Mouse (Mus musculus) neural tube, embryonic 14.5 days (tissue): ENCODE measurements around the gene Palm2. TPM values are rescaled to one million over a fixed set of nuclear protein-coding genes. Genes with fewer than 3 reads are reported as not detected.

Experiments
- ATAC-seq: fragments of 200-750 bp; cut with Nextera tagmentation; 2 replicates; pipeline ENCODE4 v1.8.0; 2017; ENCODE audit warnings: low read depth, mild to moderate bottlenecking, moderate TSS enrichment, moderate library complexity
- H3K27ac ChIP-seq: fragments of 300-500 bp; sonication (generic); 2 replicates; pipeline ENCODE4 v1.5.1; 2014; ENCODE audit warnings: low read depth, mild to moderate bottlenecking, control low read depth, low read length, moderate library complexity, mixed read lengths
- H3K27me3 ChIP-seq: fragments of 300-500 bp; sonication (generic); 2 replicates; pipeline ENCODE4 v1.6.1; 2014; ENCODE audit warnings: low read length; ENCODE audit not compliant: control insufficient read depth, insufficient read depth
- H3K36me3 ChIP-seq: fragments of 300-500 bp; sonication (generic); 2 replicates; pipeline ENCODE4 v1.6.1; 2014; ENCODE audit warnings: low read length, mixed read lengths; ENCODE audit not compliant: control insufficient read depth, insufficient read depth
- H3K4me1 ChIP-seq: fragments of 300-500 bp; sonication (generic); 2 replicates; pipeline ENCODE4 v1.6.1; 2014; ENCODE audit warnings: low read length; ENCODE audit not compliant: control insufficient read depth, insufficient read depth
- H3K4me2 ChIP-seq: fragments of 300-500 bp; sonication (generic); 2 replicates; pipeline ENCODE4 v1.6.1; 2014; ENCODE audit warnings: mild to moderate bottlenecking, low read depth, low read length, control low read depth
- H3K4me3 ChIP-seq: fragments of 300-500 bp; sonication (generic); 2 replicates; pipeline ENCODE4 v1.5.1; 2014; ENCODE audit warnings: low read depth, low read length, control low read depth, mixed read lengths
- H3K9ac ChIP-seq: fragments of 300-500 bp; sonication (generic); replicated peaks from 2 replicates; pipeline ENCODE4 v1.6.1; 2014; ENCODE audit warnings: low read depth, mild to moderate bottlenecking, control low read depth, low read length, mixed read lengths
- H3K9me3 ChIP-seq: fragments of 300-500 bp; sonication (generic); 2 replicates; pipeline ENCODE4 v1.6.1; 2016; ENCODE audit warnings: low read length; ENCODE audit not compliant: control insufficient read depth
- WGBS: fragments of 180-500 bp; shearing (Covaris S2); extraction: QIAGEN DNeasy Blood & Tissue Kit; methylation state at CpG from one replicate; pipeline ENCODE4 v1.1.7; 2014; 5-methylcytosine and 5-hydroxymethylcytosine counted together
- polyA plus RNA-seq: library from polyadenylated mRNA; unstranded; fragments of >200 nt; fragmentation: Nextera tagmentation; extraction: Ambion mirVana; gene quantifications from 2 replicates; pipeline ENCODE4 v1.2.1, GENCODE M21; 2014

The Palm2 gene
- polyA plus RNA-seq, 1 experiment from 2014 or later, result 18.3 TPM

DNA sequence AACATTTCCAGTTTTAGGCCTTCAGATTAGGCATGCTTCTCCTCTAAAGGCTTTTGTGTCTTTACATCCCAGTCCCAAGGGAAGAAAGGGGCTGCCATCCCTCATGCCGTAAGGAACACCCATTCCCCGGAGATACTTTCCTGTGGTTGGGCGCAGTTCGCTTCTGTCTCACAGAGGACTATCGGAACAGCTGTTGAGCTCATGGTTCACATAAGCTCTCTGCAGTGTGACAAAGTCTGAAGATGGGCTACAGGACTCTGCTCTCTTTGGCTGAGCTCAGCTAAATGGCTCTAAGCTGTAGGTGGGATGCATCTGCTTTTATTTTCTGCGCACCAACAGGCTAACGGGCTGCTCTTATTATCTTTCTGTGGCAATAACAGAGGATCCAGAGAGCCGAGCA lies 217.5 kb downstream of the Palm2 start:
- no peak for ATAC-seq

DNA sequence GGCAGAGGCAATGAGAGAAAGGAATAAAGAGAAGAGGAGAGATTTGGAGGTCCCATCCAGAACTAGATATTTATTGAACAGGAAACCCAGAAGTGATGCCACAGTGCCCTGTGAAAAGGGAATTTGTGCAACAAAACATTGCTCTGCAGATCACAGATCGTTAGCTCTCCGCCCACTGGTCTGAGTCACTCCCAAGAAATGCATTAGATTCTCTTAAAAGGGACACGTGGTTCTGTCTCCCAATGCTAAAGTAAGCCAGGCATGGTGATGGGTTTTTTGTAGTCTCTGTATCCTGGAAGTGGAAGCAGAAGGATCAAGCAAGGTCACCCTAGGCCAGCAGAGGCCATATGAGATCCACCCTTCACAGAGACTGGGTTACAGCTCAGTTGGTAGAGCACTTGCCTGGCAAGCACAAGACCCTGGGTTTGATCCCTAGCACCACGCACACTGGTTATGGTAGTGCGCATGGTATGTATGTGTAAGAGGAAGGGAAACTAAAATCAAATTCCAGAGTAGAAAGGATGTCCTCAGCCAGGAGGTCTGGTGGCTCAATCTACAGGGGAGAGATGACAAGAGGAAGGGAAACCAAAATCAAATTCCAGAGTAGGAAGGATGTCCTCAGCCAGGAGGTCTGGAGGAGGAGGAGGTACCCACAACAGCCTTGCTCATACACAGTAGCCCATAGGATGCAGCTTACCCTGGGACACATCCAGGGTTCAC lies 218.3 kb downstream of the Palm2 start:
- Histone ChIP-seq H3K27ac (no peak overlapping the region), H3K4me3 (no peak overlapping the region), H3K9ac (no peak overlapping the region), H3K27me3 (no peaks in the 10 kb centered on the region), H3K4me2 (no peak overlapping the region), H3K4me1 (no peaks in the 10 kb centered on the region), H3K36me3 (no peaks in the 10 kb centered on the region), H3K9me3 (no peaks in the 10 kb centered on the region)
- 78% methylated on average over 5 of the region's 5 CpGs for WGBS
- no peak for ATAC-seq

More for the DNA sequence above, 217.5 kb downstream of the Palm2 start:
- H3K27me3 ChIP-seq, result no peaks in the 10 kb centered on the region
- H3K4me3 ChIP-seq, result no peak overlapping the region
- H3K27ac ChIP-seq, result no peak overlapping the region
- no peaks in the 10 kb centered on the region for H3K36me3 ChIP-seq
- H3K9me3 ChIP-seq, result no peaks in the 10 kb centered on the region
- H3K4me1 ChIP-seq, result no peaks in the 10 kb centered on the region
- H3K4me2 ChIP-seq, result no peak overlapping the region
- WGBS, result 82% methylated on average over 8 of the region's 8 CpGs
- H3K9ac ChIP-seq, result no peak overlapping the region

DNA sequence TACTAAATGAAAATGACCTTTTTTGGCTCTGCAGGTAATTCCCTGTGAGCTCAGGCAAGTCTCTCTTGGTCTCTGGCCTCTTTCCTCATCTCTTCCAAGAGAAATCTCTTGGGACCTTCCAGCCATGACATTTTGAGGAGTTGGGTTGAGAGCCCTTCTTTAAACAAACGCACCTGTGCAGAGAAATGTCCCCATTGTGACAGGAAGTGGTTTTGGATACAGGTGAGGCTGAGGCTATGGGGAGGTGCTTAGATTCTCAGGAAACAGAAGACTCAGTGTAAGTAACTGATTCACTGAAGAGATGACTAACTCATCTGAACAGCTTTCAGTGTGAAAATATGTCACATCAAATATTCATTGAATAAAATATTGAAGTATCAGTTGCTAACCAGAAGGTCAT lies 221.9 kb downstream of the Palm2 start:
- H3K4me1 ChIP-seq, result peaks cover 10% of the 10 kb centered on the region
- ATAC-seq, result no peak
- H3K4me3 ChIP-seq, result no peak overlapping the region
- no peak overlapping the region for H3K9ac ChIP-seq
- no peak overlapping the region for H3K27ac ChIP-seq
- H3K27me3 ChIP-seq, result no peaks in the 10 kb centered on the region
- no peaks in the 10 kb centered on the region for H3K9me3 ChIP-seq
- no peak overlapping the region for H3K4me2 ChIP-seq
- no peaks in the 10 kb centered on the region for H3K36me3 ChIP-seq
- WGBS, result 79% methylated on average over 1 of the region's 1 CpGs

DNA sequence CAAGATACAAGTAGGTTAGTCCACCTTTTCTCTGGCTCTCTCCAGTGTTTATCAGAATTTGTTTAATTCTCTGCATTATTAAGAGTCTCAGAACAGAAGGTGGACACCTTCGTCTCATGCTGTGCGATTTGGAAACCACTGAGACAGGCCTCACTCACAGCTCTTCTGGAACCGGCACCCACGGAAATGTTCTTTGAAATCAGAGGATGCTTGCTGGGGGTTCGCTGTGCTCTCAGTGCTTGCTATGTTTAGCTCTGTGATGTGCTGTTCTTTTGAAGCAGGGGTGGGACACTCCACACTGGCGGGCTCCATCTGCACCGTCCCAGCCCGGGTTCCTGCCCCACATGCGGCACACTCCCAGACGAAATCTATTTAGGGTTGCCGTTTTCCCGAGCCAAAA lies 222.3 kb downstream of the Palm2 start:
- H3K4me3 ChIP-seq, result no peak overlapping the region
- H3K9ac ChIP-seq, result no peak overlapping the region
- no peak overlapping the region for H3K27ac ChIP-seq
- H3K4me1 ChIP-seq, result peaks cover 10% of the 10 kb centered on the region
- no peak overlapping the region for H3K4me2 ChIP-seq
- ATAC-seq, result no peak
- 95% methylated on average over 12 of the region's 12 CpGs for WGBS
- no peaks in the 10 kb centered on the region for H3K27me3 ChIP-seq
- H3K36me3 ChIP-seq, result no peaks in the 10 kb centered on the region
- no peaks in the 10 kb centered on the region for H3K9me3 ChIP-seq

DNA sequence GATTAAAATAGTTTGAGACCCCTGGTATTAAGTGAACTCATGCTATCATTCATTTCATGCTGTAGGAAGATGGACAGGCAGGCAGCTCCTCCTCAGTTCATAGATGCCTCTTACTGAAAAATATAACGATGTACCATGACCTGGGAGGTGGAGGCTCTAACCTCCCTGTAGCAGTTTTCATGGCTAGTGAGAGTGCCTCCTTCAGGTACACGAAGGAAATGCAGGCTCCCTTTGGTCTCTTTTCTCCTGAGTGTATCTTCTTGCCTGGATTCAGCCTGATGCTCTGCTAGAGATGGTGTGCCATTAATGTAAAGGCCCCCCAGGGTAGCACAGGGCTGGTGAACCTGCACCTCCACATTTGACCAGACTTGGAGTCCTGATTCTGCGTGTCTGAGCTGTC lies 222.8 kb downstream of the Palm2 start:
- WGBS, result 91% methylated on average over 3 of the region's 3 CpGs
- Histone ChIP-seq H3K4me2 (no peak overlapping the region), H3K9me3 (no peaks in the 10 kb centered on the region), H3K27me3 (no peaks in the 10 kb centered on the region), H3K27ac (no peak overlapping the region), H3K4me3 (no peak overlapping the region), H3K36me3 (no peaks in the 10 kb centered on the region), H3K4me1 (peaks cover 10% of the 10 kb centered on the region), H3K9ac (no peak overlapping the region)
- ATAC-seq, result no peak

DNA sequence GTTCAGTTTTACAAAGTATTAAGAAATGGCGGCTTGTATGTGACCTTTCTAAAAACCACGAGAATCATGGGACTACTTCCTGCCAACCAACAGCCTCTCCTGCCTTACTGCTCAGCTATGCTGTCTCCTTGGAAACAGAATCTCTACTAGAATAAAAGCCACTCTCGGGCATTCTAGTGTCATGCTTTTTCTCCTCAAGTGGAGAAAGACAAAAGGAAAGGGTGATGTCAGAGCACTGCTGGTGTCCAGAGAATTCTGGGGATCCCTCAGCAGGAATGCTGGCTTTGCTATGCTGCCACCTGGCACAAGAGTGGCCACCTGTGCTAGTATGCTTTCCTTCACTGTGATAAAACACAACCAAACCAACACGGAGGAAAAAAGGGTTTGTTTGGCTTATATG lies 226.4 kb downstream of the Palm2 start:
- 5% methylated on average over 4 of the region's 4 CpGs for WGBS
- Histone ChIP-seq H3K27ac (no peak overlapping the region), H3K9ac (no peak overlapping the region), H3K4me1 (peaks cover 10% of the 10 kb centered on the region), H3K4me2 (no peak overlapping the region), H3K27me3 (no peaks in the 10 kb centered on the region), H3K9me3 (no peaks in the 10 kb centered on the region), H3K36me3 (no peaks in the 10 kb centered on the region), H3K4me3 (no peak overlapping the region)
- peak; percentile 71; the same call in 1 of the 2 replicates for ATAC-seq

DNA sequence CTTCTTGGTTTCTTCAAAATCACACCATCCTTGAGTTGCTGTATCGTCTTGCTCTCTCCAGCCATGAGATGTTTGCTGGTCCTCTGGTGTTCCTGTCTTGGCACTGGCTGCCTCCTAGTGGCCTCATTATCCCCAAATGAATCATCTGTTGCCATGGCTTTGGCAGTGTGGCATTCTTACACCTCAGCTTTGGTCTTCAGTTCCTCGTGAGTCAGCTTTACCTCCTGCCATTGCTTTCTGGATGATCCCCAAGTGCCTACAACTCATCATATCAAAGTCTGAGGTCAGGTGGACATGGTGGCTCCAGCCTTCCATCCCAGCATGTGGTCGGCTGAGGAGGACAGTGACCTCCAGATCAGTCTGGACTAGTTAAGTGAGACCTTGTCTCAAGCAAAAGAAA lies 232.1 kb downstream of the Palm2 start:
- Histone ChIP-seq H3K9ac (no peak overlapping the region), H3K4me2 (no peak overlapping the region), H3K27ac (no peak overlapping the region), H3K4me1 (no peaks in the 10 kb centered on the region), H3K36me3 (no peaks in the 10 kb centered on the region), H3K4me3 (no peak overlapping the region), H3K27me3 (no peaks in the 10 kb centered on the region), H3K9me3 (no peaks in the 10 kb centered on the region)
- no peak for ATAC-seq
- WGBS, result 76% methylated on average over 3 of the region's 3 CpGs

DNA sequence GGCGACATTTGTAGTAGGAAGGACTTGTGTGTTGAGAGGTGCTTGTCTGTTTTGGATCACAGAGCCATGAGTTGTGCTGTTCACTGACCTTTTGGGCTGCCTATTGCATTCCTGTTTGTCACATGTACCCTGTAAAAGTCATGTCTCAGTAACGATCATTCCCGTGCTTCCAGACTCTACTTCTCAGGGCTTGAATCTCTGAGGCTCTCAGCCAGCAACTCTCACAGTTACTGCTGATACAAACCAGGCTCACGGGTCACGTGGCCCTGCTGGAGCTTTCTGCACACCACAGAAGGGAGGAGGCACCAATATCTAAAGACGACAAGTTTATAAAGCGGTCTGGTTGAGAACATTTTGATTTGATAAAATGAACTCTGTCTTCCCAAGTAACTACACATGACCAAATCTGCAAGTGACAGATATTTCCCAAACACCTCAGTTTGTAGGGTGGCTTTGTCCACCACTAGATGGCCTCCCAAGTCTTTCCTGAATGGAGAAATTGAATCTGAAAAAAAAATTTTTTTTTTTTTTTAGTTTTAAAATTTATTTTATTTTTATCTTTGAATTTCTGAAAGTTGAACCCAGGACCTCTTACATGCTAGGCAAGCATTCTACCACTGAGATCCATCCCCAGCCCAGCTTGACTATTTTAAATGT lies 236.9 kb downstream of the Palm2 start:
- no peak for ATAC-seq
- WGBS, result 74% methylated on average over 7 of the region's 7 CpGs
- Histone ChIP-seq H3K27ac (no peak overlapping the region), H3K4me3 (no peak overlapping the region), H3K4me2 (no peak overlapping the region), H3K4me1 (no peaks in the 10 kb centered on the region), H3K9ac (no peak overlapping the region), H3K36me3 (no peaks in the 10 kb centered on the region), H3K27me3 (no peaks in the 10 kb centered on the region), H3K9me3 (no peaks in the 10 kb centered on the region)

DNA sequence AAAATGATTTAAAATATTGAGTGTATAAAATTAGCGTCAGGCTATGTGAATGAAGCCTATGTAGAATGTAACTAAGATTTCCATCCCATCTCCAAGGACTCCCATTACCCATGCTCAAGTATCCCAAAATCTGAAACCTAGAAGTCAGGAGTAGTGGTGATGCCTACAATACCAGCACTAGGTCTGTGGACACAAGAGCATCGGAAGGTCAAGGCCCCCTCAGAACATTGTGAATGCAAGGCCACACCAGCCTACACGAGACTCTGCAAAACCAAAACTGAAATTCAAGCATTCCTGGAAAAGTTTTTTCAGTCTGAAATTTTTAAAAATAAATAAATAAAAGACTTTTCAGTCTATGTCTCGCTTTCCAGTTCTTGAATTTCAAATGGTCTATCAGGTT lies 238.5 kb downstream of the Palm2 start:
- no peak overlapping the region for H3K4me2 ChIP-seq
- no peaks in the 10 kb centered on the region for H3K4me1 ChIP-seq
- no peak overlapping the region for H3K9ac ChIP-seq
- no peak overlapping the region for H3K4me3 ChIP-seq
- ATAC-seq, result no peak
- no peak overlapping the region for H3K27ac ChIP-seq
- no peaks in the 10 kb centered on the region for H3K36me3 ChIP-seq
- WGBS, result 82% methylated on average over 4 of the region's 4 CpGs
- H3K27me3 ChIP-seq, result no peaks in the 10 kb centered on the region
- H3K9me3 ChIP-seq, result no peaks in the 10 kb centered on the region
